Mouse (Mus musculus) heart, adult 2 months (tissue): ENCODE measurements at regions not wholly inside any gene's neighbourhood (a gene's known extent, or its start where the extent isn't known, plus 50 kb on each side); places are given as distances from the start of the nearest gene placed in this dataset.

Source experiments
- CTCF ChIP-seq: fragments of 200-600 bp; IDR thresholded peaks from 2 replicates; pipeline ENCODE4 v1.8.1; 2022; ENCODE audit warnings: antibody characterized with exemption, mild to moderate bottlenecking, moderate library complexity
- POLR2A ChIP-seq: fragments of 200-500 bp; IDR thresholded peaks from 2 replicates; pipeline ENCODE4 v1.6.1; 2011; ENCODE audit warnings: mild to moderate bottlenecking, low read depth, low read length, control low read depth; ENCODE audit not compliant: insufficient read depth

GRCm38 (mm10) chr10:43670745-43671144 is 92.7 kb downstream of the Cd24a start:
- TF ChIP-seq POLR2A: no peak
- no peak for TF ChIP-seq CTCF
